Mouse (Mus musculus) intestine, embryonic 16.5 days (tissue): ENCODE results near the gene Grik2. TPM values are rescaled to one million over a fixed set of nuclear protein-coding genes. Genes with fewer than 3 reads are reported as not detected.
"Not testable (repeated sequence)": the region's sequence is repeated elsewhere in the genome, so short reads cannot be mapped to it uniquely, and the experiment has no call there.

ENCODE experiments used
- ATAC-seq: fragments of 200-750 bp; cut with Nextera tagmentation; 2 replicates; pipeline ENCODE4 v1.8.0; 2017; ENCODE audit warnings: moderate TSS enrichment, moderate library complexity
- H3K27ac ChIP-seq: fragments of 300-500 bp; sonication (generic); 2 replicates; pipeline ENCODE4 v1.5.1; 2014; ENCODE audit warnings: mild to moderate bottlenecking, low read length
- H3K27me3 ChIP-seq: fragments of 300-500 bp; sonication (generic); replicated peaks from 2 replicates; pipeline ENCODE4 v1.6.1; 2014; ENCODE audit warnings: low read length, control low read depth, mixed read lengths; ENCODE audit not compliant: control insufficient read depth, insufficient read depth
- H3K36me3 ChIP-seq: fragments of 300-500 bp; sonication (generic); 2 replicates; pipeline ENCODE4 v1.6.1; 2014; ENCODE audit warnings: low read length, control low read depth; ENCODE audit not compliant: control insufficient read depth, insufficient read depth
- H3K4me1 ChIP-seq: fragments of 300-500 bp; sonication (generic); 2 replicates; pipeline ENCODE4 v1.6.1; 2014; ENCODE audit warnings: low read length, control low read depth, mixed read lengths; ENCODE audit not compliant: control insufficient read depth, insufficient read depth
- H3K4me2 ChIP-seq: fragments of 300-500 bp; sonication (generic); 2 replicates; pipeline ENCODE4 v1.6.1; 2014; ENCODE audit warnings: low read depth, low read length, control low read depth
- H3K4me3 ChIP-seq: fragments of 300-500 bp; sonication (generic); 2 replicates; pipeline ENCODE4 v1.5.1; 2014; ENCODE audit warnings: mild to moderate bottlenecking, low read length
- H3K9ac ChIP-seq: fragments of 300-500 bp; sonication (generic); 2 replicates; pipeline ENCODE4 v1.6.1; 2014; ENCODE audit warnings: low read depth, low read length
- H3K9me3 ChIP-seq: fragments of 300-500 bp; sonication (generic); 2 replicates; pipeline ENCODE4 v1.6.1; 2016; ENCODE audit warnings: low read length, control low read depth; ENCODE audit not compliant: control insufficient read depth
- WGBS: fragments of 180-500 bp; shearing (Covaris S2); extraction: QIAGEN DNeasy Blood & Tissue Kit; methylation state at CpG from one replicate; pipeline ENCODE4 v1.1.7; 2014; 5-methylcytosine and 5-hydroxymethylcytosine counted together
- polyA plus RNA-seq: library from polyadenylated mRNA; unstranded; fragments of >200 nt; fragmentation: Nextera tagmentation; extraction: Ambion mirVana; gene quantifications from 2 replicates; pipeline ENCODE4 v1.2.1, GENCODE M21; 2015

Gene Grik2
- polyA plus RNA-seq, 1 experiment from 2014 or later: 2.3 TPM

GRCm38 (mm10) chr10:49319880-49320279 is 468.7 kb downstream of the Grik2 start:
- H3K9me3 ChIP-seq: no peaks in the 10 kb centered on the region
- no peak overlapping the region for H3K4me2 ChIP-seq
- no peak for ATAC-seq
- no peak overlapping the region for H3K27ac ChIP-seq
- H3K4me3 ChIP-seq: no peak overlapping the region
- H3K27me3 ChIP-seq: no peaks in the 10 kb centered on the region
- no peak overlapping the region for H3K9ac ChIP-seq
- 88% methylated on average over 2 of the region's 2 CpGs for WGBS
- no peaks in the 10 kb centered on the region for H3K36me3 ChIP-seq
- H3K4me1 ChIP-seq: no peaks in the 10 kb centered on the region

GRCm38 (mm10) chr10:49256247-49256939 is 532.2 kb downstream of the Grik2 start:
- no peak overlapping the region for H3K27ac ChIP-seq
- H3K9me3 ChIP-seq: no peaks in the 10 kb centered on the region
- ATAC-seq: no peak
- no peaks in the 10 kb centered on the region for H3K36me3 ChIP-seq
- no peaks in the 10 kb centered on the region for H3K27me3 ChIP-seq
- 35% methylated on average over 2 of the region's 2 CpGs for WGBS
- H3K4me3 ChIP-seq: no peak overlapping the region
- no peaks in the 10 kb centered on the region for H3K4me1 ChIP-seq
- H3K9ac ChIP-seq: no peak overlapping the region
- no peak overlapping the region for H3K4me2 ChIP-seq

DNA sequence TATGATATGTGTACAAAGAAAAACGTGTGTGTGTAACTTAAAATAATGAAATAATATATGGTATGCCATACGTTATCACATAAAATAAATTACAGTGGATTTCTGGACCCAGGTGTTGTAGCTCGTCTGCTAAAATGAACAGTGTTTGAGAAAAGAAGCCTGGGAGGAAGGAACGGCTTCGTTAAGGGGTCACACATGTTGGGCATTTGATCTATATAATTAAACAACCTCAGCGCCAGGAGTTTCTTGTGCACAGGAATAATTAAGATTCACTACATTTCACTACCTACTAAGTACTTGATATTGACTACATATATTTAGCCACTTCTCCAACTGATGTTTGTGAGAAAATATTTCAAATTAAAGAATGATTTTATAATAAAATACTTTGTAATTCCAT is 551.2 kb downstream of the Grik2 start:
- H3K27ac ChIP-seq, H3K9ac ChIP-seq, H3K27me3 ChIP-seq, ATAC-seq, H3K4me1 ChIP-seq, H3K4me2 ChIP-seq, H3K36me3 ChIP-seq, H3K4me3 ChIP-seq, H3K9me3 ChIP-seq: not testable (repeated sequence)
- WGBS: 67% methylated on average over 6 of the region's 6 CpGs

DNA sequence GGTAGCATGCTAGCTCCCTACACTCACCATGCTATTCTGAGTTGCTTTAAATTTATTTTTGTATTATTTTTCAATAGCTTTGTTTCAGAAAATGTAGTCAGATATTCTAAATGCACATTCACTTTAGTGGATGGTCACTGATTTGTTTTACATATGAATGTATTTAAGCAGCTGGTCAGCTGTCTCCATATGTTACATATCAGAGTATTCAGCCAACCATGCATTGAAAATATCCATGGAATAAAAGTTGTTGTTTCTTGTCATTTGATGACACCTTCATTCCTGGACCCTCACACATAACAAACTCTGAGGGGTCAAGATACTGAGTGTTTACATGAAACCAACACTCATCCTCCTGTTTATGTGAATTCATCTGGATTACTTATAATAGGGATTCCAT is 551.7 kb downstream of the Grik2 start:
- not testable (repeated sequence) for ATAC-seq

GRCm38 (mm10) chr10:49220096-49220495 is 568.5 kb downstream of the Grik2 start:
- H3K36me3 ChIP-seq: no peaks in the 10 kb centered on the region
- no peak overlapping the region for H3K9ac ChIP-seq
- no peaks in the 10 kb centered on the region for H3K27me3 ChIP-seq
- H3K27ac ChIP-seq: no peak overlapping the region
- no peaks in the 10 kb centered on the region for H3K4me1 ChIP-seq
- WGBS: 59% methylated on average over 1 of the region's 1 CpGs
- no peak overlapping the region for H3K4me3 ChIP-seq
- ATAC-seq: no peak
- H3K9me3 ChIP-seq: no peaks in the 10 kb centered on the region
- no peak overlapping the region for H3K4me2 ChIP-seq

More for the DNA sequence above, 551.7 kb downstream of the Grik2 start:
- not testable (repeated sequence) for H3K4me1 ChIP-seq, H3K4me3 ChIP-seq, H3K9ac ChIP-seq, H3K27ac ChIP-seq, H3K9me3 ChIP-seq, H3K36me3 ChIP-seq, H3K4me2 ChIP-seq, H3K27me3 ChIP-seq

- H3K36me3 ChIP-seq: no peaks in the 10 kb centered on the region
- WGBS: 49% methylated on average over 3 of the region's 3 CpGs
- H3K27ac ChIP-seq: no peak overlapping the region
- H3K9ac ChIP-seq: no peak overlapping the region
- no peak overlapping the region for H3K4me3 ChIP-seq
- H3K9me3 ChIP-seq: no peaks in the 10 kb centered on the region
- H3K4me2 ChIP-seq: no peak overlapping the region
- no peaks in the 10 kb centered on the region for H3K4me1 ChIP-seq
- ATAC-seq: no peak
- H3K27me3 ChIP-seq: no peaks in the 10 kb centered on the region
Observed at GRCm38 (mm10) chr10:49219631-49220030, 568.9 kb downstream of the Grik2 start.

DNA sequence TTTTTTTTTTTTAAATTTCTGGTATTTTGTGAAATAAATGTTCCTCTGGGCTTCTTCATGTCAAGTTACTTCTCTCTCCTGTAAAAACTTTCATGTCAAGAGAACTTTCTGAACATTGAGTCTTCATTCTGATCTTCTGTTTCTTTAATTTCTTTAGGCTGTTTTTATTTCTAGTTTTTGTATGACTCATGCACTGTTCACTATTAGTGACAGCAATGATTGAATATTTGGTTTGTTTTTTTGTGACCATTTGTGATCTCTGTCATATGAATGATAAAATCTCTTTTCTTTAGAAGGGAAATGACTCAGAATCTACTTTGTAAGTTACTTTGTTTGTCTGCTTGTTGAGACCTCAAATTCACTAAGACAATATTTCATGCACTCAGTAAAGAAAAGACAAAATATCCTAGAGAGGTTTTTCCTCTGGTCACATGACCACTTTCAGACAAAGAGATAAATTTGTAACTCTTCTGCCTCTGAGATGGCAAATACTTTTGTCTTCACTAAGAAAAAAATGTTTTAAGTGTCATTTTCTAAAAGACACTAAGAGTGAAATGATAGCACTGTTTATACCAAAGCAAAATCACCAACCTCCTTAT is 596.7 kb downstream of the Grik2 start:
- no peak overlapping the region for H3K4me3 ChIP-seq
- H3K4me1 ChIP-seq: no peaks in the 10 kb centered on the region
- no peaks in the 10 kb centered on the region for H3K9me3 ChIP-seq
- H3K36me3 ChIP-seq: no peaks in the 10 kb centered on the region
- no peak overlapping the region for H3K9ac ChIP-seq
- H3K4me2 ChIP-seq: no peak overlapping the region
- no peak overlapping the region for H3K27ac ChIP-seq
- no peak for ATAC-seq
- no peaks in the 10 kb centered on the region for H3K27me3 ChIP-seq

- WGBS: 79% methylated on average over 1 of the region's 1 CpGs
- H3K4me2 ChIP-seq: no peak overlapping the region
- no peak overlapping the region for H3K4me3 ChIP-seq
- H3K27me3 ChIP-seq: no peaks in the 10 kb centered on the region
- H3K36me3 ChIP-seq: no peaks in the 10 kb centered on the region
- ATAC-seq: no peak
- H3K4me1 ChIP-seq: no peaks in the 10 kb centered on the region
- no peak overlapping the region for H3K27ac ChIP-seq
- no peak overlapping the region for H3K9ac ChIP-seq
- H3K9me3 ChIP-seq: no peaks in the 10 kb centered on the region
Observed at GRCm38 (mm10) chr10:49191291-49191690, 597.3 kb downstream of the Grik2 start.

DNA sequence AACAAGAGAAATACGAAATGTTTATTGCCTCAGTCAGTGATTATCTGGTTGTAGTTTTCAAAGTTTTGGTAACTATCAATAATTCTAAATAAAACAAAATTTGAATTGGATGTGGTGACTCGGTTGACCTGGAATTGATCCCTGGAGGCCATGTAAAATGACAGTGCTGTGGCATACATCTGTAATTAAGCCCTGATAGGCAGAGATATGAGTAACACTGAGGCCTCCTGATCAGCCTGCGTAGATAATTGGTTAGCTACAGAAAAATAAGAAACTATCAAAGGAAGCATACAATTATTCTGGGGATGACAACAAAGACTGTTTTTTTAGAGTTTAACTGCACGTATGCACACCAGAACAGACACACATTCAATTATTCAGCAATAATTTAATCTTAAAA is 634.4 kb downstream of the Grik2 start:
- H3K27ac ChIP-seq: no peak overlapping the region
- no peaks in the 10 kb centered on the region for H3K4me1 ChIP-seq
- H3K4me3 ChIP-seq: no peak overlapping the region
- no peaks in the 10 kb centered on the region for H3K9me3 ChIP-seq
- 82% methylated on average over 4 of the region's 4 CpGs for WGBS
- H3K36me3 ChIP-seq: no peaks in the 10 kb centered on the region
- H3K9ac ChIP-seq: no peak overlapping the region
- no peak overlapping the region for H3K4me2 ChIP-seq
- no peaks in the 10 kb centered on the region for H3K27me3 ChIP-seq
- no peak for ATAC-seq

GRCm38 (mm10) chr10:49151496-49151895 is 637.1 kb downstream of the Grik2 start:
- WGBS: 91% methylated on average over 4 of the region's 4 CpGs
- not testable (repeated sequence) for H3K4me1 ChIP-seq, ATAC-seq, H3K36me3 ChIP-seq, H3K27ac ChIP-seq, H3K9me3 ChIP-seq, H3K27me3 ChIP-seq, H3K9ac ChIP-seq, H3K4me2 ChIP-seq, H3K4me3 ChIP-seq
